Comparison of ENCODE assay signal across 18 mouse cellular contexts in genomic region chr8:81745439-81745838, GRCm38 (mm10).
"Had no signal": no experiment of that assay in that cellular context is flagged by ENCODE, and none has a peak within 500 bp of the region (broad histone marks: within the 10 kb centered on the region; RNA-seq: fewer than 3 reads in every experiment).

No protein-coding gene starts in this region.

- ATAC-seq: forebrain, embryonic 13.5 days; forebrain, embryonic 14.5 days; forebrain, embryonic 15.5 days; forebrain, embryonic 16.5 days; forebrain, postnatal 0 days had no signal

- DNase-seq: cerebellum, adult 9-11 months; cerebellum, postnatal 10 days; cerebellum, postnatal 14 days; cerebellum, postnatal 25 days; cerebellum, postnatal 36 days; embryo, embryonic 11 days; forebrain, postnatal 0 days; gastrocnemius, adult 2 months; gastrocnemius, postnatal 14 days; gastrocnemius, postnatal 25 days; gastrocnemius, postnatal 36 days; heart, adult 11 months; heart, adult 18-20 months; heart, adult 2 months had no signal
